30 mouse cellular contexts compared by ENCODE assay signal in the genomic region with DNA sequence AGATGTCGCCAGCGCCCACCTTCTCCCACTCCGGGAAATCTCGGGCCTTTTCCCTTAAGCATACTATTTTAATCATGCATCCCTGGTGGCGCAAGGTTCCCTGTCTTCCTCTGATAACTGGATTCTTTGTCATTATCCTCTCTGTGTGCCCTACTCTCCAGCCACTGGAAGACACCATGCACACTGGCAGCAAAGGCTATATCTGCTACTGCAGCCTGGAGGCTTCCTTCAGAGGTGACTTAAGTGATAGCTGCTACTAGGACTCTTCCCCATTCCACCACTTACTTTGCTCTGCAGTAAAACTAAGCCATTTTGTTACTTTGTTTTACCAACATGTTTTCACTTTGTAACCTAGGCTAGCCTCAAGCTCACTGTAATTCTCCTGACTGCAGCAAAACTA. TPM values are rescaled to one million over a fixed set of nuclear protein-coding genes. Genes with fewer than 3 reads are reported as not detected.
DNase-seq lines count a peak whose midpoint lies in the region; ATAC-seq and TF ChIP-seq lines count a peak whose summit lies in the region.
"Had no signal": no experiment of that assay in that cellular context is flagged by ENCODE, and none has a peak within 500 bp of the region (broad histone marks: within the 10 kb centered on the region; RNA-seq: fewer than 3 reads in every experiment).

No protein-coding gene starts in this region.

- H3K9me3 ChIP-seq in liver, embryonic 11.5 days (ENCODE audit: control insufficient read depth, low read length), result no peaks in the 10 kb centered on the region
- H3K9me3 ChIP-seq: embryonic facial prominence, embryonic 12.5 days; heart, embryonic 13.5 days; limb, embryonic 12.5 days; lung, embryonic 15.5 days; neural tube, embryonic 12.5 days had no signal

- ATAC-seq in liver, embryonic 11.5 days (replicated peaks; ENCODE audit: low FRiP score), result 0 out of 2 replicates have a peak, but pooled peaks have one; percentile 39
- ATAC-seq in common myeloid progenitor, adult 5-6 weeks (replicated peaks; ENCODE audit: low read depth, poor library complexity, severe bottlenecking), result peak; percentile 26; the same call in 1 of the 2 replicates
- ATAC-seq: forebrain, embryonic 14.5 days; midbrain, embryonic 16.5 days; Patski had no signal

- intact Hi-C loops in gastrocnemius, postnatal 36 days (cut with DNase I), result no loop called here

- no peaks in the 10 kb centered on the region for H3K27me3 ChIP-seq in liver, embryonic 11.5 days (replicated peaks; ENCODE audit: control insufficient read depth, insufficient read depth, low read length)
- no peaks in the 10 kb centered on the region for H3K27me3 ChIP-seq in spleen, adult 2 months (ENCODE audit: control insufficient read depth, insufficient read depth, low read length)
- H3K27me3 ChIP-seq: embryonic facial prominence, embryonic 12.5 days; heart, embryonic 13.5 days; limb, embryonic 12.5 days; lung, embryonic 15.5 days; neural tube, embryonic 12.5 days; Patski had no signal

- H3K4me1 ChIP-seq in liver, embryonic 11.5 days (replicated peaks; ENCODE audit: control insufficient read depth, insufficient read depth, low read length), result peaks cover 8% of the 10 kb centered on the region; the same call in 1 of the 2 replicates
- H3K4me1 ChIP-seq in spleen, adult 2 months (ENCODE audit: control insufficient read depth, insufficient read depth, insufficient read length), result no peaks in the 10 kb centered on the region; the same call in 1 of the 2 replicates
- H3K4me1 ChIP-seq: lung, embryonic 15.5 days had no signal

- H3K36me3 ChIP-seq in liver, embryonic 11.5 days (ENCODE audit: control insufficient read depth, insufficient read depth, low read length), result peaks cover 2% of the 10 kb centered on the region; the same call in 1 of the 2 replicates
- H3K36me3 ChIP-seq in spleen, adult 2 months (ENCODE audit: control insufficient read depth, insufficient read depth, low read length), result no peaks in the 10 kb centered on the region
- H3K36me3 ChIP-seq: embryonic facial prominence, embryonic 12.5 days; limb, embryonic 12.5 days; lung, embryonic 15.5 days had no signal

- no peak overlapping the region for H3K9ac ChIP-seq in liver, embryonic 11.5 days (ENCODE audit: low read depth, low read length)
- H3K9ac ChIP-seq: embryonic facial prominence, embryonic 12.5 days; heart, embryonic 13.5 days; hindbrain, embryonic 14.5 days; limb, embryonic 12.5 days; liver, embryonic 14.5 days; lung, embryonic 15.5 days; neural tube, embryonic 12.5 days had no signal

- peak overlapping the region; percentile 34; the same call in 1 of the 2 replicates for H3K27ac ChIP-seq in liver, embryonic 11.5 days (ENCODE audit: low read depth, low read length)
- H3K27ac ChIP-seq in spleen, adult 2 months (ENCODE audit: insufficient read depth, low read length), result peak overlapping the region; percentile 12; the same call in 1 of the 2 replicates
- H3K27ac ChIP-seq: embryonic facial prominence, embryonic 12.5 days; gastrocnemius, adult 2 months; heart, embryonic 13.5 days; hindbrain, embryonic 14.5 days; limb, embryonic 12.5 days; liver, embryonic 14.5 days; lung, embryonic 15.5 days; midbrain, embryonic 10.5 days; neural tube, embryonic 12.5 days had no signal

- TF ChIP-seq POLR2A in spleen, adult 2 months (IDR thresholded peaks at IDR 0.05; ENCODE audit: low read depth, low read length), result no peak

- peak overlapping the region; percentile 17; the same call in 1 of the 2 replicates for H3K4me2 ChIP-seq in liver, embryonic 11.5 days
- H3K4me2 ChIP-seq: embryonic facial prominence, embryonic 12.5 days; heart, embryonic 13.5 days; hindbrain, embryonic 14.5 days; limb, embryonic 12.5 days; lung, embryonic 15.5 days; neural tube, embryonic 12.5 days had no signal

- no peak overlapping the region for H3K4me3 ChIP-seq in liver, embryonic 11.5 days (ENCODE audit: low read depth, low read length)
- H3K4me3 ChIP-seq in spleen, adult 2 months (ENCODE audit: extremely low read depth, insufficient read depth, insufficient read length), result no peak overlapping the region
- H3K4me3 ChIP-seq: embryonic facial prominence, embryonic 12.5 days; gastrocnemius, adult 2 months; heart, embryonic 13.5 days; limb, embryonic 12.5 days; lung, embryonic 15.5 days; midbrain, embryonic 10.5 days; myocyte; neural tube, embryonic 12.5 days had no signal

- TF ChIP-seq CTCF in spleen, adult 2 months (IDR thresholded peaks at IDR 0.05; ENCODE audit: extremely low read depth, insufficient read depth, insufficient read length, insufficient replicate concordance), result no peak

- 40% methylated on average over 5 of the region's 5 CpGs for WGBS in liver, embryonic 11.5 days
- WGBS in spleen, adult 2 months, result 80% methylated on average over 5 of the region's 5 CpGs

- no peak for DNase-seq in liver, embryonic 11.5 days (ENCODE audit: low spot score)
- no peak for DNase-seq in liver
- DNase-seq in spleen, adult 2 months (ENCODE audit: low read depth in 1 of 2, low spot score in 2 of 2), result no peak
- no peak for DNase-seq in spleen, postnatal 36 days (ENCODE audit: low spot score in 2 of 2)
- DNase-seq in gastrocnemius, postnatal 36 days, result no peak
- DNase-seq in kidney, postnatal 4 days, result no peak
- DNase-seq: adrenal gland, postnatal 14 days; cerebellum, adult 8-10 months; cerebellum, postnatal 25 days; embryo, embryonic 11 days; gastrocnemius, adult 2 months; heart, postnatal 10 days; kidney, postnatal 36 days; right cerebral cortex, adult 18-20 months; spleen, adult 18-20 months; thymus, adult 2 months; thymus, postnatal 36 days had no signal

RNA-seq across cellular contexts. Expression of a gene that starts 30.2 kb away (rescaled TPM):
- 2.9 and 3.5 TPM in 2 replicates for polyA plus RNA-seq in liver, embryonic 11.5 days (2014; fragmentation: Nextera tagmentation; extraction: Ambion mirVana)
- 2.9 TPM in 2 replicates for polyA plus RNA-seq in spleen, adult 2 months (2012; rRNA removed)
- total RNA-seq in common myeloid progenitor, adult 5-6 weeks (2017), result 4.5 and 5.8 TPM in 2 replicates
- 1 to 10 TPM; 5.1 to 5.2 TPM for total RNA-seq in gastrocnemius, postnatal 36 days (2021)
